Mouse (Mus musculus) hindbrain, embryonic 14.5 days (tissue): ENCODE measurements around the gene Atp2b4. TPM values are rescaled to one million over a fixed set of nuclear protein-coding genes. Genes with fewer than 3 reads are reported as not detected.

Experiments used
- ATAC-seq: fragments of 200-750 bp; cut with Nextera tagmentation; 2 replicates; pipeline ENCODE4 v1.8.0; 2017; ENCODE audit warnings: moderate number of reproducible peaks, mild to moderate bottlenecking, moderate TSS enrichment, moderate library complexity; ENCODE audit not compliant: low FRiP score
- DNase-seq: peaks from one replicate; pipeline ENCODE4 v3.0.0-alpha.2; 2015; ENCODE audit warnings: low spot score
- H3K27ac ChIP-seq: fragments of 300-500 bp; sonication (generic); 2 replicates; pipeline ENCODE4 v1.5.1; 2014; ENCODE audit warnings: mild to moderate bottlenecking, moderate library complexity
- H3K27me3 ChIP-seq: fragments of 300-500 bp; sonication (generic); 2 replicates; pipeline ENCODE4 v1.6.1; 2014; ENCODE audit warnings: mild to moderate bottlenecking, low read length, mixed read lengths; ENCODE audit not compliant: control insufficient read depth, insufficient read depth
- H3K36me3 ChIP-seq: fragments of 300-500 bp; sonication (generic); replicated peaks from 2 replicates; pipeline ENCODE4 v1.6.1; 2014; ENCODE audit not compliant: control insufficient read depth, insufficient read depth
- H3K4me1 ChIP-seq: fragments of 300-500 bp; sonication (generic); replicated peaks from 2 replicates; pipeline ENCODE4 v1.6.1; 2014; ENCODE audit warnings: antibody characterized with exemption, low read length, mixed read lengths; ENCODE audit not compliant: control insufficient read depth, insufficient read depth
- H3K4me2 ChIP-seq: fragments of 300-500 bp; sonication (generic); replicated peaks from 2 replicates; pipeline ENCODE4 v1.6.1; 2014; ENCODE audit warnings: mild to moderate bottlenecking, moderate library complexity
- H3K4me3 ChIP-seq: fragments of 300-500 bp; sonication (generic); replicated peaks from 2 replicates; pipeline ENCODE4 v1.5.1; 2014; ENCODE audit warnings: mild to moderate bottlenecking, low read length
- H3K9ac ChIP-seq: fragments of 300-500 bp; sonication (generic); 2 replicates; pipeline ENCODE4 v1.6.1; 2014
- H3K9me3 ChIP-seq: fragments of 300-500 bp; sonication (generic); 2 replicates; pipeline ENCODE4 v1.6.1; 2016; ENCODE audit warnings: low read length; ENCODE audit not compliant: control insufficient read depth
- WGBS: fragments of 180-500 bp; shearing (Covaris S2); extraction: QIAGEN DNeasy Blood & Tissue Kit; methylation state at CpG from one replicate; pipeline ENCODE4 v1.1.7; 2014; 5-methylcytosine and 5-hydroxymethylcytosine counted together
- polyA plus RNA-seq: library from polyadenylated mRNA; unstranded; fragments of >200 nt; fragmentation: Nextera tagmentation; extraction: Ambion mirVana; gene quantifications from 2 replicates; pipeline ENCODE4 v1.2.1, GENCODE M21; 2014

Atp2b4 gene
- polyA plus RNA-seq, 1 experiment from 2014 or later, result 23.3 TPM

DNA sequence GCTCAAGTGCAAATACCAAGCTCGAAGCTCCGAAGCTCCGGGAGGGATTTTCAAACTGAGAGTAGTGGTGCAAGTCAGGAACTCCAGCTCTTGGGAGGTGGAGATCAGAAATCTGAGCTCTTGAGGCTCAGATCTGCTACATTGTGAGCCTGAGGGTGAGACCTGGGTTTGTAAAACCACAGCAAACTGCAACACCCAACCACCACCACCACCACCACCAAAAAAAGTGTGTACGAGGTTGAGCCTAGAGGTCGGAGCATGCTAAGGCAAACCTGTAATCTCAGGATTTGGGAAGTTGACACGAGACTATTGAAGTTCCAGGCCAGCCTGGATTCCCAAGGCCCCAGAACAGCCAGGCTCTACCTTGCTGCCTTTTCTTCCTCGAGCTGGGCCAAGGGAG lies 25.4 kb upstream of the Atp2b4 start:
- Histone ChIP-seq H3K4me1 (peaks cover 20% of the 10 kb centered on the region), H3K36me3 (no peaks in the 10 kb centered on the region), H3K4me3 (no peak overlapping the region), H3K4me2 (no peak overlapping the region), H3K9ac (no peak overlapping the region), H3K27me3 (no peaks in the 10 kb centered on the region), H3K9me3 (no peaks in the 10 kb centered on the region), H3K27ac (peak overlapping the region; percentile 84; the same call in 1 of the 2 replicates)
- ATAC-seq, result no peak
- no peak for DNase-seq
- WGBS, result 80% methylated on average over 7 of the region's 7 CpGs

DNA sequence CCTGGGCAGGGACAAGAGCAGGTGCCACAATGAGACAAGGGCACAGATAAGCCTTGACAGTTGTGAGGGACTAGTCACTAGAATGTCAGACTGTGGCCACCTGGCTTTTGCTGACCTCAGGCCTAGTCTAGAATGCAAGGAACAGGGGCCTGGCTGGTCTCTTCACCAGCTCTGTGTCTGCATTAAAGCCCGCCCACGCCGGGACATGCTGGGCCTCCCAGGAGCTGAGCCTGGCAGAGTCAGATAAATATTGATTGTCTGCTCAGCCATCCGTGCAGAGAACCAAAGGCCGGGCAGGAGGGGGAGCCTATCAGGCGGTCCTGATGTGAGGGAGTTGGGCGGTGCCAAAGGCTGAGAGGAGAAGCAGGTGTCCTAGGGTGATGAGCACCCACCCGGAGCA lies 24.7 kb upstream of the Atp2b4 start:
- H3K4me2 ChIP-seq, result no peak overlapping the region
- peak overlapping the region; percentile 22; the same call in 1 of the 2 replicates for H3K9ac ChIP-seq
- H3K36me3 ChIP-seq, result no peaks in the 10 kb centered on the region
- H3K27me3 ChIP-seq, result no peaks in the 10 kb centered on the region
- WGBS, result 6% methylated on average over 8 of the region's 8 CpGs
- H3K4me1 ChIP-seq, result peaks cover 21% of the 10 kb centered on the region
- H3K4me3 ChIP-seq, result no peak overlapping the region
- DNase-seq (peak; percentile 57), ATAC-seq (peak; percentile 61; the same call in 1 of the 2 replicates)
- peak overlapping the region; percentile 84 for H3K27ac ChIP-seq
- no peaks in the 10 kb centered on the region for H3K9me3 ChIP-seq

- Histone ChIP-seq H3K4me1 (peaks cover 21% of the 10 kb centered on the region), H3K27me3 (no peaks in the 10 kb centered on the region), H3K9me3 (no peaks in the 10 kb centered on the region), H3K27ac (peak overlapping the region; percentile 84), H3K36me3 (no peaks in the 10 kb centered on the region), H3K4me3 (no peak overlapping the region), H3K9ac (peak overlapping the region; percentile 22; the same call in 1 of the 2 replicates), H3K4me2 (no peak overlapping the region)
- DNase-seq, result no peak
- 56% methylated on average over 2 of the region's 2 CpGs for WGBS
- ATAC-seq, result no peak
Observed at GRCm38 (mm10) chr1:133825140-133825539, 24.3 kb upstream of the Atp2b4 start.

GRCm38 (mm10) chr1:133821144-133821543 lies 20.3 kb upstream of the Atp2b4 start:
- no peak overlapping the region for H3K27ac ChIP-seq
- H3K4me3 ChIP-seq, result no peak overlapping the region

DNA sequence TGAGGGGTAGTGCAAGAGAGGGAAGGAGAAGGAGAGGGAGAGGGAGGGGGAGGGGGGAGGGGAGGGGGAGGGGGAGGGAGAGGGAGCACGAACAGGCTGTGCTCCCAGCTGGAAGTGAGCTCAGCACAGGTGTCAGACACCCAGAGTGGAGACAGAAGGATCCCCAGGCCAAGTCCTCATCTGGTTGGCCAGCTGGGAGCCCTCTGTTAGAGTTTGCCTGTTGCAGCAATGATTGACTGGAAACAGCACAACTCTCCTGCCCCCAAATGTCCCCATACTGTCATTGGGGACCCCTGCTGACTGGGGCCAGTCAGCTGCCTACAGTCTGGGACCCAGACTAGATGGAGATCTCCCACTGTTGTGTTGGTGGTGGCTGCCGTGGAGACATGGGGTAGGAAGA lies 19.3 kb upstream of the Atp2b4 start:
- peaks cover 11% of the 10 kb centered on the region for H3K4me1 ChIP-seq
- no peaks in the 10 kb centered on the region for H3K9me3 ChIP-seq
- no peaks in the 10 kb centered on the region for H3K27me3 ChIP-seq
- H3K36me3 ChIP-seq, result no peaks in the 10 kb centered on the region
- DNase-seq (no peak), ATAC-seq (no peak; the same call in 1 of the 2 replicates)
- H3K9ac ChIP-seq, result no peak overlapping the region
- no peak overlapping the region for H3K4me3 ChIP-seq
- H3K27ac ChIP-seq, result no peak overlapping the region
- H3K4me2 ChIP-seq, result no peak overlapping the region
- 48% methylated on average over 1 of the region's 2 CpGs for WGBS

More at GRCm38 (mm10) chr1:133821144-133821543, 20.3 kb upstream of the Atp2b4 start:
- Histone ChIP-seq H3K4me1 (peaks cover 21% of the 10 kb centered on the region), H3K4me2 (no peak overlapping the region), H3K36me3 (no peaks in the 10 kb centered on the region), H3K27me3 (no peaks in the 10 kb centered on the region), H3K9ac (no peak overlapping the region), H3K9me3 (no peaks in the 10 kb centered on the region)
- ATAC-seq (no peak), DNase-seq (no peak)
- 66% methylated on average over 5 of the region's 5 CpGs for WGBS

- no peak overlapping the region for H3K9ac ChIP-seq
- H3K4me2 ChIP-seq, result no peak overlapping the region
- no peak overlapping the region for H3K4me3 ChIP-seq
- ATAC-seq, result no peak
- 80% methylated on average over 2 of the region's 2 CpGs for WGBS
- no peaks in the 10 kb centered on the region for H3K9me3 ChIP-seq
- no peak overlapping the region for H3K27ac ChIP-seq
- H3K4me1 ChIP-seq, result peaks cover 9% of the 10 kb centered on the region; the same call in 1 of the 2 replicates
- DNase-seq, result no peak
- no peaks in the 10 kb centered on the region for H3K36me3 ChIP-seq
- H3K27me3 ChIP-seq, result no peaks in the 10 kb centered on the region
Observed at GRCm38 (mm10) chr1:133818531-133818930, 17.7 kb upstream of the Atp2b4 start.

GRCm38 (mm10) chr1:133815747-133816491 lies 15.1 kb upstream of the Atp2b4 start:
- H3K9me3 ChIP-seq, result no peaks in the 10 kb centered on the region
- whole genome bisulfite sequencing, result 80% methylated on average over 12 of the region's 12 CpGs
- H3K27me3 ChIP-seq, result no peaks in the 10 kb centered on the region
- H3K27ac ChIP-seq, result no peak overlapping the region
- no peak overlapping the region for H3K4me3 ChIP-seq
- H3K4me1 ChIP-seq, result no peaks in the 10 kb centered on the region
- DNase-seq, result no peak
- no peaks in the 10 kb centered on the region for H3K36me3 ChIP-seq
- ATAC-seq, result no peak
- no peak overlapping the region for H3K4me2 ChIP-seq
- no peak overlapping the region for H3K9ac ChIP-seq

DNA sequence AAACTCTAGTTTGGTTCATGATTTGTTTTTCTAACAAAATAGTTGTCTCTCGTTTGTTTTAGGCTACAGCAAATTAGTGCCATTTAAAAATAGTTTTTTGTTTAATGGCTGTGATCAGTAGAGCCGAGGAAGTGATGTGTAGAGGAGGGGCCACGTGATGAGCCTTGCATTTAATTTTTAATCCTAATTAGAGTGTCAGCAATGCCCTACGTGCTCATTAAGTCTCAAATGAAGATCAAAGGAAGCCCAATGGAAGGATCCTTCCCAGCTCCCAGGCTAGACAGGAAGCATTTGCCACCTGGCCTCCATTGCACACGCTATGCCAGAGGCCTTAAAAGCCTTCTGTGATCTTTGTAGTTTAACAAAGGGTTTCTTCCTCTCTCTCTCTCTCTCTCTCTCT lies 8.5 kb upstream of the Atp2b4 start:
- H3K27ac ChIP-seq, result no peak overlapping the region
- no peaks in the 10 kb centered on the region for H3K4me1 ChIP-seq
- WGBS, result 60% methylated on average over 5 of the region's 5 CpGs
- H3K36me3 ChIP-seq, result no peaks in the 10 kb centered on the region
- DNase-seq (no peak), ATAC-seq (no peak)
- no peak overlapping the region for H3K9ac ChIP-seq
- no peak overlapping the region for H3K4me3 ChIP-seq
- no peaks in the 10 kb centered on the region for H3K9me3 ChIP-seq
- no peaks in the 10 kb centered on the region for H3K27me3 ChIP-seq
- no peak overlapping the region for H3K4me2 ChIP-seq

DNA sequence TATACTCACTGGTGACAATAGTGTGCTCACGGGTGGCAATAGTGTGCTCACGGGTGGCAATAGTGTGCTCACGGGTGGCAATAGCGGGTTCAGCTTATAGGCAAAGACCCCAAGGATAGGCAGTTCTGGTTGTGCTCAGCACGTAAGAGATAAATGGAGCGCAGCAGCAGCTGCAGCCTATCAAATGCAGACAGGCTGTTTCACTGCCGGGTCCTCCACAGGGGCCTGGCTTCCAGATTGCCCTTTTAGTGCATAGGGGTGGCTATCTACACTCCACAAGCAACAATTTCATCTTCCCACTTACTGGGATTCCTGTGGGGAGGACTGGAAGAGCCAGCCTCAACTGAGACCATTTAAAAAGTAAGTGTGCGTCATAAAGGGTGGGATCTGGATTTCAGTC lies 7.2 kb upstream of the Atp2b4 start:
- Histone ChIP-seq H3K27me3 (no peaks in the 10 kb centered on the region), H3K4me2 (no peak overlapping the region), H3K9me3 (no peaks in the 10 kb centered on the region), H3K4me3 (no peak overlapping the region), H3K9ac (no peak overlapping the region), H3K36me3 (no peaks in the 10 kb centered on the region), H3K4me1 (no peaks in the 10 kb centered on the region), H3K27ac (no peak overlapping the region)
- DNase-seq (no peak), ATAC-seq (no peak)
- WGBS, result 87% methylated on average over 8 of the region's 8 CpGs
